Mouse (Mus musculus) frontal cortex, postnatal 10 days (tissue): ENCODE measurements around the gene Diras2.
"Not testable (repeated sequence)": the region's sequence is repeated elsewhere in the genome, so short reads cannot be mapped to it uniquely, and the experiment has no call there.

Experiments
- DNase-seq, 2 experiments: peaks; one replicate each; pipeline ENCODE4 v3.0.0; 2022; ENCODE audit warnings: low spot score in 2 of 2, mixed read lengths in 1 of 2

Gene Diras2

DNA sequence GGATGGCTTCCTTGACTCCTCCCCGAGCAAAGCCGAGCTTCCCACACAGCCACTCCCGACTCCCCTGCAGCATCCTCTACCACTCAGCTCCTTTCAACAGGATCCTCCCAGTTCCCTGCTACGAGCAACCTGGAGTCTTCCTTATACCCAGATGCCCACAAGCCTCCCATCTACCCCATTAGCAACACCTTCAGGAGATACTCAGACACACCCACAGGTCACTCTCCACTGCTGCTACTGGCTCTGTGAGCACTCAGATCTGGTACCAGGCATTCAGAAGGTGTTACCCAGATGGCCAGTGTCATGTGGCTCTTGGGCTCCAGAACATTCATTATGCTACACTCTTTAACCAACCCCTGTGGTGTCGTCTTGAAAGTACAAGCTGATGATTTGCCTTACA, 11.7 kb downstream of the Diras2 start:
- DNase-seq, result no peak

DNA sequence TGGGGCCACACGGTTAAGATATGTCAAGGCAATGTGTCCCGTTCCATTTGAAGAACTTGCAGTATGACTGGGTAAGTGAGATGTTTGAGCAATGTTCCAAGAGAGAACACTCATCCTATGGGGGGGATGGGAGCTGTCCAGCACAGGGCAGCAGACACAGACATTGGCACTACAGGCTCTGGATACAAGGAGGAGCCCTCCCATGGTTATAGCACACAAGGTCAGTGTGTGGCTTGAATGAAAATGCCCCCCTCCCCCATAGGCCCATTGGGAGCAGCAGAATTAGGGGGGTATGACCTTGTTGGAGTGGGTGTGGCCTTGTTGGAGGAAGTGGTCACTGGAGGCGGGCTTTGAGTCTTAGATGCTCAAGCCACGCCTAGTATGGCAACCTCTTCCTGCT, 12.7 kb downstream of the Diras2 start:
- no peak for DNase-seq

DNA sequence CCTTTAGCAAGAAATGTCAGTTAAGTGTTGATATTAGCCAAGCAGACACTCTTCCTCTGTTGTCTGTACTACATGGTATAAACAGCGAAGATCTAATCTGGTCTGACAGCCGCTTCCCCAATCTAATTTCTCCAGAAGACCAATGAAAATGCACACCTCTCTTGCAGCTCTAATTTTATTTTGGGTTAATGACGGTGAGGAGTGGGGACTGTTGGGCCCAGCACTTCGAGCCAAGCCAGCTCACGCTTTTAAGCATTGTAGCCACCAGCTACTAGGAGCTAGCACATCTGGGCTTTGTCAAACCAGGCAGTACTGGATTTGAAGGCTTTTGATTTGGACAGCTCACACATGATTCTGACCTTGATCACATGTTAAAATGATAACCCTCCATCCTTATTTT, 14.1 kb downstream of the Diras2 start:
- DNase-seq, result no peak

DNA sequence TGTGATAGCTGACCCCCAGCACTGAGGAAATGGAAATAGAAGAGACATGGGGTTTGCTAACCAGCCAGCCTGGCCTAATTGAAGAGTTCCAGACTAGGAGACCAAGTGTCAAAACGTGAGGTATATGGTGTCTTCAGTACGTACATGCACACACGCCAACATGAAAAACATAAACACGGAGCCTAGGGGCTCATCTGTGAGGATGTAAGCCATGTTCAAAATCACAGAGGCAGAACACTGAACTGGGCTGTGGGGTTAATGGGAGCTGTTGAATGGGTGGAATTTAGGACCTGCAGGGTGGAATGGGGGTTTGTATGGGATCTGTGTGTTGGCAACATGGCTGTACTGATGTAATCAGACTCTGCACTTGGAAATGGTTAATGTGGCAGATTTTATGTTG, 14.5 kb downstream of the Diras2 start:
- DNase-seq, result no peak

DNA sequence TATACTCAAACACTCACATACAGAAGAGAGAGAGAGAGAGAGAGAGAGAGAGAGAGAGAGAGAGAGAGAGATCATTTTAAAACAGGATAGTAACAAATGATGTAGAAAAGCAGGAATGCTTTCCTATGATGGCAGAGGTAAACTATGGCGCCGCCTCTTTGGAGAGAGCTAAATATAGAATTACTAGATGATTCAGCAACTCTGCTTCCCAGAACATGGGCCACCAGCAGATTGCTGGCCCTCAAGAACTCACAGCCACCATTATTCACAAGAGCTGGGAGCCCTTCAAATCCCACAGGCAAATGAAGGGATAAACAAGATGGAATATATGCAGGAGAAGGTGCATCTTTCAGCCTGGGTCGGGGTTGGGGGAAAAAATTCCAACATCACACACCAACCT, 15.0 kb downstream of the Diras2 start:
- no peak for DNase-seq

DNA sequence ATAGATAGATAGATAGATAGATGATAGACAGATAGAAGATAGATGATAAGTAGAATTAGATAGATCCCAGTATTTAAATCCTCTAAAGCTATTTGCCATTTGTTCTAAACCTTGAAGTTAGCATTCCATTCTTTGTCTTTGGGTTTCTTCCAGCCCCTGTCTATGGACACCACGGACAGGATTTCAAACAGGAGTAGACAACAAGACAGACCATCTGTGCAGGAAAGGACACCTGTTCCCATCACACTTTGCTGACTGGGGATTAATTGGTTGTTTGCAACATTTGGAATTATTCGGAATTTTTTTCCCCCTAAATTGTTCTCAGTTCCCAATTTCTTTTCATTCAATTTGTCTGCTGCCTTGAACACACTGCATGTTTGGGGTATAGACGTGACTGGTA, 17.5 kb downstream of the Diras2 start:
- DNase-seq, result no peak

DNA sequence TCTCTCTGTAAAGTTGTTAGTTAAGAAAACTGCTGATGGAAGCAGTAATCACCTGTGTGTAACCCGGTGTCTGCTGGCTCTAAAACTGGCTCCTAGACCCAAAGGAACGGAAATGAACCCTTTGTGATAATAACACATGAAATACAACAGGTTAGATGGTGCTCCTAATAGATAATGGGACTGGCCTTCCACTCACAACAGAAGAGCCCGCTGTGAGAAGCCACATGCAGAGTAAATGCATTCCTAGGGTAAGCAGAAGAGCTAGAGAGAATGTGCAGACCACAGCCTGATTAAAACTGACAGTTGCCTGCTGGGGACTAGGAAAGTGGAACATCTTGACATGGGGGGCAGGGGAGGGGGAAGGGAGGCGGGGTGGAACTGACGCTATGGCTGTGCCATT, 18.7 kb downstream of the Diras2 start:
- no peak for DNase-seq

DNA sequence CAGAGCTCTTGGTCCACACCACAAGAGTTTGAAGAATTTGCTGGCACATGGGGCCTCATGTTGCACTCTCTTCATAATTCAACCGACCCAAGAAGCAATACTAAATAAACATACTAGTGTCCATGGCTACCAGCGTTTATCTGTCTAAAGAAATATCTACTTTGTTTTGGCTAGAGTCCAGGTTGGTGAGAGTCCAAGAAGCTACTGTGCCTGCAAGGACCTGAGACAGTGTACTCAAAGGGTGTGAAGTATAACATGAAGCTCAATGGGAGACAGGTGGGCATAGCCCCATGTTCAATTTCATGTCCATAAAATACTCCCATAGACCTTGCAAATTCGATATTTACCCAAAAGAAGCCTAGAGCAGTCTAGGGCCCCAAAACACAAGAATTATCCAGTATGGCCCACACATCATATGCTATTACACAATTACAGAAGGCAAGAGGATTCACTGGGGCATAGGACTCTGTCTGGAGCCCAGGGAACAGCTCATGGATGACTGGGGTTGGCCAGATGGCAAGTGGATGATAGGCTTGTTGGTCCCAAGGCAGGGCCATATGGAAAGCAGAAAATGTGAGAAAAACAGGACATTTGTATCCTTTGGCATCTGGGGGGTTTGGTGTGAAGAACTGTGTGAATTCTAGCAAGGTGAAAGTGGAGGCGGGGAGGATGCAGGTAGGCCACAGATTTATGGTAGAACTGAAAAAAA, 20.8 kb downstream of the Diras2 start:
- DNase-seq, result no peak

DNA sequence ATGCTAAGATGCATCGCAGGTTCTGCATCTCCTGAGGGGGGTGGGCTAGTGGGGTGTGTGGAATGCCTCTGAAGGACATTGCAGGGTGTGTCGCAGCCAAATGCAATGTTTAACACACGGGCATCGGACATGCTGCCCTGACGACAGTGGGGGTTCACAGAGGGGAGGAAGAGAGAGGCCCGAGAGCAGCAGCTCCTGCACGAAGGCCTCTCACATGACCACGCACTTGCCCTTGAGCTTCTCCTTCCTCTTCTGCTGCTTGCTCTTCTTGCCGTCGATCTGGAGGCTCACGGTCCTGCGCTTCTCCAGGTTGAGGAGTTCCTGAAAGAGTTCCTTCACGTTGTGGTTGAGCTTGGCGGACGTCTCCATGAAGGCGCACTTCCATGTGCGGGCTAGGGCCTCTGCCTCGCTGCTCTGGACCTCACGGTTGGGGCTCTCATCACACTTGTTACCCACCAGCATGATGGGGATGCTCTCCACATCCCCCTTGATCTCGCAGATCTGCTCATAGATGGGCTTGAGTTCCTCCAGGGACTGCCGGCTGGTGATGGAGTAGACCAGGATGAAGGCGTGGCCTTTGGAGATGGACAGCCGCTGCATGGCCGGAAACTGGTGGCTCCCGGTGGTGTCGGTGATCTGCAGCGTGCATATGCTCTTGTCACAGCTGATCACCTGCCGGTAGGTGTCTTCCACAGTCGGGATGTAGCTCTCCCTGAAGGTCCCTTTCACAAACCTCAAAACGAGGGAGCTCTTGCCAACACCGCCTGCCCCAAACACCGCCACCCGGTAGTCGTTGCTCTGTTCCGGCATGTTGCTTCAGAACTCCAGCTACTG, 23.4 kb downstream of the Diras2 start:
- no peak for DNase-seq

DNA sequence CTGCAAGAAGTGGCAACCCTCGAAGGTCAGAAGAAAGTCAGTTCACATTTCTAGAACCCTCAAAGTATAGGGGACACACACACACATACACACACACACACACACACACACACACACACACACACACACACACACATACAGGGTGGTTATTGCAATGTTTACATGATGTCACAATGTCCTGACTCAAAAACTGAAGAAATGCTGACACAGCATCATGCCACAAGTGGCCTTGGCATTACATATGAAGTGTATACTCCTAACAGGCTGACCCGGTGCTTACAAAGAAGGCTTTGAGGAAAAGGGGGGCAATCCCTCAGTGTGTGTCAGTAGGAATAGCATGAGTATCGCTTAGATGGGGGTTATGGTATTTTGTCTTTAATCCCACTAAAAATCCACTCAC, 24.3 kb downstream of the Diras2 start:
- DNase-seq, result not testable (repeated sequence)

DNA sequence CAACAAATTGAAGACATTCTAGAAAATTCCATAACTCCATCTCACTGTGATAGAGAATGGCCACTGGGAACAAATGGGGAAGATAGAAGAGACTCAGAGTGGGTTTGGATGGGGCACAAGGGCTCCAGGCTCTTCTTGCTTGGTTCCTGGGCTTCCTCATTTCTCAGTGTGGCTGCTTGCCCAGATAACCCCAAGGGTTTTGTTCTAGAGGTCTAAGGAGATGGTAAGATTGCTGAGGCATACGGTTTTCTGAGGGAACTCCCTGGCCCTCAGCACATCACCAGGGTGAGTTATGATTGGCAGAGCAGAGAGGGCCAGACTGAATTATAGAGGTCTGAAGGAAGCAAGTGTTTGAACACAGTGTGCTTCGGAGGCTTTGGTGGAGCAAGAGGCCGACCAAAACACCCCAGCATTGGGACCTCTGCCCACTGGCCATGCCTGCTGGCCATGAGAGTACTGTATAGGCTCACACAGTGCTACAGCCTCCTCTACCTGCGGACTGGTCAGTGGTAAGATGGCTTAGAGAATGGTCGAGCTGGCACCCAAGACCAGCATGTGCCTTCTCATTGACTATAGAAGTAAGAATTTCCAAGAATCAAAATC, 25.3 kb downstream of the Diras2 start:
- DNase-seq, result not testable (repeated sequence)

DNA sequence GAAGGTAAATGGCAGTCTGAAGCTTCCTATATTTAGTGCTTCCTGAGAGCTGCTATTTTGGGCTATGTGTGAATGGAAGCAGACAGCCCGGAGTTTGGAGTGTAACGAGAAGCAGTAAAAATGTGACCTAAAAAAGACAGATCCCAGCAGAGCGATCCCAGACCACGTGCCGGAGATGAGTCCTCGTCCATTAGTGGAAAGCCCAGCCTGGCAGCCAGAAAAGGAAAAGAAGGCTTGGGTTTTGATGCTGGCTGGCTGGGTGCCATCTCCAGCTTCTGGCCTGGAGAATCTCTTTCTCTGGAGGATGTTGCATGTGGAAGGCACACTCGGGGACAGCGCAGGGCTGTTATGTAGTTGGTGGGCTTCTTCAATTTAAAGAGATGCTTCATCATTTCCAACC, 29.4 kb downstream of the Diras2 start:
- peak; percentile 75 to 79 for DNase-seq

DNA sequence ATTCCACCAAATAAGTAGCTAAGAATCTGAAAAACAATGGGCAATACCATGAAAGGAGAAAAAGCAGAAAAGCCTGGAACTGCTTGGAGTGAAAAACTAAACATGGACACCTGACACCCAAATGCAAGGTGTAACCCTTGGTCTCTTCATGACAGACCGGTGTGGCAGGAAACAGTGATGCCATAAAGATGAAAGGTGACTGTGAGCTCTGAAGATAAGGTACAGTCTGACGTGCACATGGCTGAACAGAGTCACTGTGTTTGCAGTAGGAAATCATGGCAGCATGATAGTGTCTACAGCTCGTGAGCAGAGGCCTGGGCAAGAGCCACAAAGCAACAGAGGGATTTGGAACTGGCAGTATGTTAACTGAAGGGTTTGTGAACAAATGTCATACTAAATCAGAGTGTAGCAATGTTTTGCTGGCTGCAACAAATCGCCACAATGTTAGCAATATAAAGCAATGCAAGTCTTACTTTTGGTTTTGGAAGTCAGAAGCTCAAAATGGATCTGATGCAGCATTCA, 34.0 kb downstream of the Diras2 start:
- no peak for DNase-seq

DNA sequence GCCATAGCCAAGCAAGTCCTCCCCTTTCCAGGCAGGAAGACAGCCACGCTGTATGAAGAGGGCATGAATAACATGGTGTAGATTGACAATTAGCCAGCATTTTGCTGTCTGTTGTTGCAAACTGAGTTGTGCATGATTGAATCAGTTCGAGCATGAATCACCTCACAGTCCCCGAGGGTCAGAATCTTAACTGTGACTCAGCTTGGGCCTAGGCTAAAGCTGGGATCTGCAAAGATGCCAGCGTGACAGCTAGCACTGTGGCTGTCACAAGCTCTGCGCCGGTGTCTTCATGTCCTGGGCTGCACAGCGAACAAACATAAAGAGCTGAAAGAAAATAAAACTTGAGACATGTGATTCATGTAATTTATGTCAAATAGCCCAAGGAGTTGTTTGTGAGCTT, 42.3 kb downstream of the Diras2 start:
- no peak for DNase-seq

DNA sequence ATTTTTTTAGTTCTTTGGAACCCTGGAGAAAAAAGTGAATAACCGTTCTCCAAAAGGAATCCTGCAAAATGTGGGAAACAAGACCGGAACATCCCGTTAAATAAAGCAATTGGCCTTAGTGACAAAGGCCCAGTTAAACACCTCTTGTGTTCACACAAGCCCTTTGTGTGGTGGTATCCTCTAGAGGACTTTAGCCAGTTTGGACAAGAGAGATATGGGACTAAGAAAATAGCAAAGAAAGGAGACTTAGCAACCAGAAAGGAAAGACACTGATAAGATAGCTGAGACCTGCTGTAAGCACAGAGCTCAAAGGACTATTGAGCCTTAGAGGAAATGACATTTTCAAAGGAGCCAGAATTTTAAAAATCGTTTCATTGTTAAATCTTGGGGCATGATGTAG, 47.0 kb downstream of the Diras2 start:
- DNase-seq, result no peak

DNA sequence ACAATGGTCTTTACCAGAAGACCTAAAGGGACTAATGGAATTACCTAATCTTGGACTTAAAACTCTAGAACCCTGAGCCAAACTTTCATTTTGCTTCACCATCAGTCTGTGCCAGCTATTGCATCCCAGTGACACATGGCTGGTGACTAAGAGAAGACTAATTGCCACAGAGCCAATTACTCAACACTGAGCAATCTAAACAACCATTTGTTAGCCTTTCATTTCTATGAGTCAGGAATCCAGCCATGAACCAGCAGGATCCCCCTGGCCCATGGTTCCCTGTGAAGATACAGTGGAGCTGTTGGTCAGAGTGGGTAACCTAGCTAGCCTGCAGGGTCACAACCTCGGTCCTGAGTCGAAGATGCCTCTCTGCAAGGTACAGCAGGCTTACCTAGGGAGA, 49.3 kb downstream of the Diras2 start:
- DNase-seq, result no peak

DNA sequence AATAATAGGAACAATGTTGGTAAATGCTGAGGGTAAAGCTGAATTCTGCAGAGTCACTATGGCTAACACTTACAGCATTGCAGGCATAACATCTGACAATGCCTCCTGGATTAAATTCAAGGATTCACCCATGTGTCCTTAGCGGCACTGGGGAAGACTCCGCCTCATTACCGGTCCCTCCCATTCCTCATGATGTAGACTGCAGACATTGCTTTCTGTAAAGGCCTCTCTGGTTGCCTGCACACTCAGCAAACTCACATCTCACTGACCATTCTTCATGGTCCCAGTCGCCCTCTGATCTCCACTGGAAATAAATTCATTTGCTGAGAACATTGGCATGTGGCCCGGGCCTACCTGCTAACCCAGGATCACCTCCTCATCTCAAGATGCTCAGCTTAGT, 51.9 kb downstream of the Diras2 start:
- no peak for DNase-seq

DNA sequence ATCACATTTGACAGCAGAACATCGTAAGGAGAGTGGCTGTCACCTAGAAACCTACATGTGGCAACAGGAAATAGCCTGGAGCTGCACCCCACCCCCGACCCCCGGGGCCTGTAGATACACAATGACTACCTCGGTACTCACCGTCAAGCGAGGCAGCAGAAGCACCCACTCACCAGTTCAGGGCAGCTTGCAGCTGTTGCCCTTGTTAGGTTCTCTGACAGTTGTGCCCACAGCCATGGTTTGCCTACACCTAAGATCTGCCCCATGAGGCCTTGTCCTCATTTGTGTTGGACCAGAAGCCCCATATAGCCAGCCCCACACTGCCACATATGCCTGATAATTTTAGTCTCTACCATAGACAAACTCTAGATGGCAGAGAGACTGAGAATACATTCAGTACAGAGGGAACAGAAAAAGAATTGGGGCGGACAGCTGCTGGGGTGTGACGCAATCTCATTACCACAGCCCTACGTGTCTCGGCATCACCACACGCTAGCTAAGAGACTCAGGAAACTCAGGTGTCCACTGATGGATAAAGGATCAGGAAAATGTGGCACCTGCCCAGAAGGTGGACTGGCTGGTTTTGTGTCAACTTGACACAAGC, 54.0 kb downstream of the Diras2 start:
- DNase-seq, result no peak

DNA sequence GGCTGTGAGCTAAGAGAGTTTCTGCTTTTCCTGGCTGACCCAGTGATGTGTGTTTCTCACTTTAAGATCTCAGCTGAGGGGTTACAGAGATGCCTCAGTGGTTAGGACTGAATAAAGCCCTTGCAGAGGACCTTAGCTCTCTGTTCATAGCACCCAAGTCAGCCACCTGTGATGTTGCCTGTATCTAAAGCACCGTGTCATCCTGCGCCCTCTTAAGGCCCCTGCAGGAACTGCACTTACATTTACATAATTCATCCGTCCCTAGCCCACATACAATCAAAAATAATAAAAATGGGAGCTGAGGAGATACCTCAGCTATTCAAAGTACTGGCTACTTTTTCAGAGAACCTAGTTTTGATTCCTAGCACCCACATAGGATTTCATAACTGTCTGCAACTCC, 54.9 kb downstream of the Diras2 start:
- DNase-seq, result no peak

DNA sequence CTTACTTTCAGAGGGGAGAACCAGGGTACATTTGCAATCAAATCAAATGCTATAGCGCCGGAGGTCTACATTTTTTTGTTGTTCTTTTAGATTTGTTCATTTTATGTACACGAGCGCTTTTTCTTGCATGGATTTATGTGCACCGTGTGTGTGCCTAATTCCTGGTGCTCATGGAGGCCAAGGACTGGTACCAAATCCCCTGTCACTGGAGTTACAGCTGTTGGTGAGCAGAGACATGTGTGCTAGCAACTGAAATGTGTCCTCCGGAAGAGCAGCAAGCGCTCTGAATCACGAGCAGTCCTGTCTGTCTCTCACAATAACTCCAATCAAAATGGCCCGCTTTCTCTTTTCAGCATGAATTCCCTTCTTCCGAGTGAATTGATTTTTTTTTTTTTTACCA, 55.8 kb downstream of the Diras2 start:
- no peak for DNase-seq

DNA sequence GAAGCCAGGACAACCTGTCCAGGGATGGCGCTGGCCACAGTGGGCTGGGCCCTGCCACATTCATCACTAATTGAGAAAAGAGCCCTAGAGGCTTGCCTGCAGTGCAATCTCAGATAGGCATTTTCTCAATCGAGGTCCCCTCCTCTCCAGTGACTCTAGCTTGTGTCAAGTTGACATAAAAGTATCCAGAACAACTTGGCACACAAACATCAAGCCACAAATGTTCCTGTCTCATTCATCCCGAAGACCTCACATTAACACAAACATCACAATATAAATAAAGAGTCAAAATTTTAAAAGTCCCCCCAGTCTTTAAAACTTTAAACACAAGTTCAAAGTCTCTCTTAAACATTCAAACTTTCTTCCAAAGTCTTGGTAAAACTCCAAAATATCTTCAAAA, 56.3 kb downstream of the Diras2 start:
- no peak for DNase-seq
